Mouse (Mus musculus) forebrain, embryonic 16.5 days (tissue): ENCODE data around the gene Sema3b. TPM values are rescaled to one million over a fixed set of nuclear protein-coding genes. Genes with fewer than 3 reads are reported as not detected.

Source experiments
- ATAC-seq: fragments of 200-750 bp; cut with Nextera tagmentation; 2 replicates; pipeline ENCODE4 v1.8.0; 2017; ENCODE audit warnings: mild to moderate bottlenecking, moderate library complexity
- H3K27ac ChIP-seq: fragments of 300-500 bp; sonication (generic); 2 replicates; pipeline ENCODE4 v1.5.1; 2014; ENCODE audit warnings: low read length, control low read depth
- H3K27me3 ChIP-seq: fragments of 300-500 bp; sonication (generic); replicated peaks from 2 replicates; pipeline ENCODE4 v1.6.1; 2014; ENCODE audit warnings: low read length; ENCODE audit not compliant: control insufficient read depth, insufficient read depth
- H3K36me3 ChIP-seq: fragments of 300-500 bp; sonication (generic); 2 replicates; pipeline ENCODE4 v1.6.1; 2014; ENCODE audit not compliant: control insufficient read depth, insufficient read depth
- H3K4me1 ChIP-seq: fragments of 300-500 bp; sonication (generic); replicated peaks from 2 replicates; pipeline ENCODE4 v1.6.1; 2014; ENCODE audit warnings: low read length; ENCODE audit not compliant: control insufficient read depth, insufficient read depth
- H3K4me2 ChIP-seq: fragments of 300-500 bp; sonication (generic); 2 replicates; pipeline ENCODE4 v1.6.1; 2014; ENCODE audit warnings: mild to moderate bottlenecking, low read length, control low read depth
- H3K4me3 ChIP-seq: fragments of 300-500 bp; sonication (generic); replicated peaks from 2 replicates; pipeline ENCODE4 v1.5.1; 2014; ENCODE audit warnings: mild to moderate bottlenecking, low read length, control low read depth
- H3K9ac ChIP-seq: fragments of 300-500 bp; sonication (generic); replicated peaks from 2 replicates; pipeline ENCODE4 v1.6.1; 2014; ENCODE audit warnings: low read depth, low read length, control low read depth
- H3K9me3 ChIP-seq: fragments of 300-500 bp; sonication (generic); 2 replicates; pipeline ENCODE4 v1.6.1; 2016; ENCODE audit warnings: low read length; ENCODE audit not compliant: control insufficient read depth
- whole genome bisulfite sequencing: fragments of 180-500 bp; shearing (Covaris S2); extraction: QIAGEN DNeasy Blood & Tissue Kit; methylation state at CpG from one replicate; pipeline ENCODE4 v1.1.7; 2014; 5-methylcytosine and 5-hydroxymethylcytosine counted together
- polyA plus RNA-seq: library from polyadenylated mRNA; unstranded; fragments of >200 nt; fragmentation: Nextera tagmentation; extraction: Ambion mirVana; gene quantifications from 2 replicates; pipeline ENCODE4 v1.2.1, GENCODE M21; 2015

Gene Sema3b
- polyA plus RNA-seq, 1 experiment from 2014 or later = 3.0 TPM

DNA sequence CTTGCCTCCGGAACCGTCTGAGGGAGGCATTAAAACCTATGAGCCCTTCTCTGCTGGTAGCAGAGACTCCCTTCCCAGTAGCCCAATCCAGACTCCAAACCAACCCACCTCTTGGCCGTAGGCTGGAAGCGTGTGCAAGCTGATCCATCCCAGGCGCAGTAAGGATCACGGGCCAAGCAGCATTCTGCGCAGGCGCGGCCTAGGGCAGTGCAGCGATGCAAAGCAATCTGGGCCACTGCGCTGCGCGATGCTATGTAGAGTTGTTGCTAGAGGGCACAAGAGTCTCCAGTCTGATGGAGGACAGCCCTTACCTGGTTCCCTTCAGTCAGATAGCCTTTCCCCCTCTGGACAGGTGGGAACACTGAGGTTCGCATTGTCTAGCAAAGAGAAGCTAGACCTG is 9.2 kb downstream of the Sema3b start:
- Histone ChIP-seq H3K4me2 (no peak overlapping the region), H3K4me3 (no peak overlapping the region), H3K27ac (no peak overlapping the region), H3K27me3 (no peaks in the 10 kb centered on the region), H3K9ac (peak overlapping the region; percentile 5; the same call in 1 of the 2 replicates), H3K36me3 (no peaks in the 10 kb centered on the region), H3K9me3 (no peaks in the 10 kb centered on the region), H3K4me1 (peaks cover 7% of the 10 kb centered on the region)
- ATAC-seq = no peak
- 77% methylated on average over 14 of the region's 14 CpGs for WGBS

DNA sequence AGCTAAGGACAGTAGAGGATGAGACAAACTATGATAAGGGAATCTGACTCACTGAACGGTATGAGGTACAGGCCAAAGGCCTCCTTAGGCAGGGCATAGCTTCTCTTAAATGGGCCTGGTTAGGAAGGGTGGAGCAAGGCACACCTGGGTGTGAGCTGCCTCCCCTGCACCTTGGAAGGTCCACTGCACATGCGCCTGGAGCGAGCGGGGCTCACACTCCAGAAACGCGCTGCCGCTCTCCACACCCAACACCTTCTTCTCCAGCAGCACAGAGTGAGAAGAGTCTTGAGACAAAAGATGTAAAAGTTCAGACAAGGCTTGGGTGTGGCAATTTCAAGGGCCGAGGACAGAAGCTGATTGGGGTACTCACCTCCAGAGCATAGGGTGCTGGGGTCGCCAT is 9.6 kb downstream of the Sema3b start:
- Histone ChIP-seq H3K27ac (no peak overlapping the region), H3K36me3 (no peaks in the 10 kb centered on the region), H3K4me1 (peaks cover 4% of the 10 kb centered on the region), H3K9ac (no peak overlapping the region; the same call in 1 of the 2 replicates), H3K27me3 (no peaks in the 10 kb centered on the region), H3K4me2 (no peak overlapping the region), H3K4me3 (no peak overlapping the region), H3K9me3 (no peaks in the 10 kb centered on the region)
- 93% methylated on average over 9 of the region's 9 CpGs for WGBS
- no peak for ATAC-seq

DNA sequence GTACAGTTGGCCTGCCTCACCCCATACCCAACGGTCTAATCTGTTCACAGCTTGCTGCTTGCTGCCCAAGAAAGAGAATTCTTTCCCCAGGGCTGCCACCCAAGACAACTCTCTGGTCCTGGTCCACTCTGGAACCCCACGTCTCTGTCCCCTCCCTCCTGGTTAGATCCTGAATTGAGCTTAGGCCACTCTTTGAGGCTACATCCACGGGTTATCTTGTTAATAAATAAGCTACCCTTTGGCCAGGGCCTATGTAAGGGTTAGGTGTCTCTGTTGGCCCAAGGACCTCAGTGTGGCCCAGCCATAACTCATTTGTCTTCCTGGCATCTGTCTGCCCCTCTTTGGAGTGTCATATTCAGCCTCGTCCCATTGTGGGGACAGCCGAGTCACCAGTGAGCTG is 10.6 kb downstream of the Sema3b start:
- Histone ChIP-seq H3K27me3 (no peaks in the 10 kb centered on the region), H3K4me1 (peaks cover 4% of the 10 kb centered on the region), H3K9ac (no peak overlapping the region), H3K9me3 (no peaks in the 10 kb centered on the region), H3K36me3 (no peaks in the 10 kb centered on the region), H3K27ac (no peak overlapping the region), H3K4me3 (no peak overlapping the region), H3K4me2 (no peak overlapping the region)
- WGBS = 82% methylated on average over 5 of the region's 5 CpGs
- ATAC-seq = no peak

DNA sequence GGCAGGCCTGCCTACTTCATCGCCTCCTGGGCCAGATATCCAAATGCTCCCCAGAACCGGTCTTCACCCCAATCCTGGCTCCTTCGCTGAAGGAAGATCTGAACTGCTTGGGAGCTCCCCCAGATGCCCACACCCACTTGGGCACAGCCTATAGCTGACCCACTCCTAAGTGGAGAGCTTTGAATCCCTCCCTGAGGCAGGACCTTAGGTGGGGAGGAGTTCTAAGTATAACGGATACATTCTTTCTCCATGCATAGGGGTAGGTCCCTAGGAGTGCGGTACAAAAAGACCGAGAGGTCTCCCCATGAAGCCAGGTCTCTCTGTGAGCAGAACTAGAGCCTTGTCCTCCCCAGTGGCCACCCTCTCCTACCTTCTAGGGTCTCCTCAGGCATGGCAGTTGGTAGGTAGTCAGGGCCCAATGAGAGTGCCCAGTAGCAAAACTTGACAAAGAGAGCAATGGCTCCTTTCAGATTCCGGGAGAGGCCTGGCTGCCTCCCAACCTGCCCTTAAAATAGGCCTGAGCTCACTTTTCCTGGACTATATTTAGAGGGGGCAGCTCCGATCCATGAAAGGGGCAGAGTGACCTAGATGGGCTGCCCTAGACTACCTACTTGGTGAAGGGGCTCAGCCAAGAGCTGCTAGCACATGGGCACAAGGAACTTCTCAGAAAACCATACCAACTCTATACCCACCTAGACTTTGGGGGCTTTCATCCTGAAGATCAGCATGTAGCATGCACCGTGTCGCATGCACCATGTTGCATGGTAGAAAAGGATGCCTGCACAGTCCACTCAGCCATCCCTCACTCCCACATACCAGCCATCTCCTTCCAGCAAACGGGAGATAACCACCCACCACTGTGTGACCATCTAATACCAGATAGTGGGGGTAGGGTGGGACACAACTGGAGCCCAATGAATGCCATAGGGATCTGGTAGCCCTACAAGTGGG is 12.1 kb downstream of the Sema3b start:
- Histone ChIP-seq H3K9ac (no peak overlapping the region), H3K27me3 (no peaks in the 10 kb centered on the region), H3K4me1 (no peaks in the 10 kb centered on the region), H3K4me3 (no peak overlapping the region), H3K27ac (no peak overlapping the region), H3K4me2 (no peak overlapping the region), H3K36me3 (peaks cover 4% of the 10 kb centered on the region), H3K9me3 (no peaks in the 10 kb centered on the region)
- ATAC-seq = no peak
- WGBS = 86% methylated on average over 11 of the region's 11 CpGs

DNA sequence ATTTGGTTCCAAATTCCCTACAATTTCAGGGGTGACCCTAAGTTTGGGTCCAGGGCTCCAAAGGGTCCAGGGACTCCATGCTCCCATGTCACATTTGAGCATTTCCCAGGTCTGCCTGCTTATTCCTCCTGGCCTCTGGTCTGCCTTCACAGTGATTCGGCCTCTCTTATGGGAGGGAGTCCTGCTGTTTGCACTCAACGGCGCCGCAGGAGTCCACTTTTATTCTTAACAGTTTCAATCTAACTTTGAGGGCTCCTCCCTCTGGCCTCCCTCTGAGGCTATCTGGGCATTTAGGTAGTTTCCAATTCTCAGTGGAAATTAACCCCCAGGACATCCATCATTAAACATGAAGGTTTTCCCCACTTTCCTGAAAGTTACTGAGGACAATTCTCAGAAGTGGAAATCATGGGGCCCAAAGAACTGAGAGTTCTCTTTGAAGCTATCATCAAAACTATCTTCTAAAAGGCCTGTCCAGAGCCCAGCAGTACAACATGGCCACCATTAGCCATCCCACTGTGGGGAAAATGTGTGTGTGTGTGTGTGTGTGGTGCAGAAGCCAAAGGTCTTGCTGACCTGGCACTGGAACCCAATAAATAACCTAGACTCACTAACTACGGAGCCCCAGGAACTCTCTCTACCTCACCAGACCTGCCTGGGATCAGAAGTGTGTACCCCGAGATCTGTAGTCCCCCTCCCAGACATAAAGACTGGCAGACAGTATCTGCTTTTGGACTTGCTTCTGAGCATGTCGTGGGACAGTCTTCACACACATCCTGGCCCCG is 14.6 kb downstream of the Sema3b start:
- no peak overlapping the region for H3K4me2 ChIP-seq
- 75% methylated on average over 8 of the region's 8 CpGs for WGBS

DNA sequence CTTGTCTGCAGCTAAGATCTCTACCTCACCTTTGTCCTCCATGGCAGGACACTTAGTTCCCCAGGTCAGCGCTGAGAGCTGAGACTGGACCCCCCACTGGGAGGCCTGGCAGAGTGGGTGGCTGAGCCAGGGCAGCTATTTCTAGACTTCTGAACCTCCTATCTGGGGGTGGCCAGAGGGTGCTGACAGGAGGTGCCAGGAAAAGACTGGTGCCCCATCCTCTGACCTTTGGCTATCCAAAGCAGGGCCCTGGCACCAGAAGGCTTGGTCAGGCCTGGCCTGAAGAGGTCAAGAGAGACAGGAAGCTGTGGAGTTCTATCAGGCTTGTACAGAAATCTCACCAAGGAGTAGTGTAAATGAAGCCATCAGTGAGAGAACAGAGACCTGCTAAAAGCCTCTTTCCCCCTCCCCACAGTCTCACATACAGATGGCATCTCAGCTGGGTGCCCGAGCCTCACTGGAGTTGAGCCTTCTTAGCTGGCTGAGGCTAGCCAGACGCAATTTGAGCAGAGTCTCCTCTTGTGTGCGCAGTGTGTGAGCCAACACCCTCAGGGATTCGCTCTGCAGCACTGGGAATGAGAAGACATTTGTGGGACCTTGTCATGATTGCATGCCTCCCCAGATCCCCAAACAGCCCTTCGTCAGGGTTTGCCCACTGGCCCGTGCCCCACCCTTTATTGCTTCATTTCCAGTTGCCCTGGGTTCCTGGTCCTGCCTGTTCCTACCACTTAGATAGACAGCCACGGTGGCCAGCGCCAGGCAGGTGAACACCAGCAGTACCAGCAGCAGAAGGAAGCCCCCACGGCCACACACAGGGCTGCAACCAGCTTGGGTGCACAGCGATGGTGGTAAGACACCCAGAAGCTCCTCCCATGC is 15.7 kb downstream of the Sema3b start:
- H3K4me2 ChIP-seq = no peak overlapping the region
- ATAC-seq = peak; percentile 34; the same call in 1 of the 2 replicates
- 76% methylated on average over 11 of the region's 11 CpGs for WGBS
- peaks cover 5% of the 10 kb centered on the region for H3K36me3 ChIP-seq
- H3K27me3 ChIP-seq = no peaks in the 10 kb centered on the region
- H3K27ac ChIP-seq = 0 out of 2 replicates have a peak overlapping the region, but pooled peaks have one; percentile 13
- H3K4me1 ChIP-seq = peaks cover 3% of the 10 kb centered on the region
- H3K4me3 ChIP-seq = no peak overlapping the region
- no peaks in the 10 kb centered on the region for H3K9me3 ChIP-seq
- H3K9ac ChIP-seq = no peak overlapping the region

More for the DNA sequence above, 14.6 kb downstream of the Sema3b start:
- H3K9ac ChIP-seq = no peak overlapping the region
- no peaks in the 10 kb centered on the region for H3K9me3 ChIP-seq
- H3K4me3 ChIP-seq = no peak overlapping the region
- ATAC-seq = no peak
- no peak overlapping the region for H3K27ac ChIP-seq
- peaks cover 5% of the 10 kb centered on the region for H3K36me3 ChIP-seq
- H3K4me1 ChIP-seq = no peaks in the 10 kb centered on the region
- no peaks in the 10 kb centered on the region for H3K27me3 ChIP-seq

DNA sequence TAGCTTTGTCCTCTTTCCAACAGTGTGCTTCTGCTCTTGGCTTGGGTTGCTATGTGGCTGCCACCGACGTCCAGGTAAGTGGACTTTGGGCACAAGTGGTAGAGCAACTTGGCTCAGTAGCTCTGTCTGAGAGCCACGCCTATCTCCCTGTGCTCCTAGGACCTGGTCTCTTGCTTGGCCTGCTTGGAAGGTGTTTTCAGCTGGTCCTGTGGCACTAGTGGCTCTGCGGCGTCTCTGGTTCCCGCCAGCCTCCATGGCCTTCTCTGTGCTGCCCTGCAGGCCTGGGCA is 18.3 kb downstream of the Sema3b start:
- ATAC-seq = no peak
- H3K4me3 ChIP-seq = no peak overlapping the region
- H3K4me2 ChIP-seq = no peak overlapping the region
- peaks cover 11% of the 10 kb centered on the region for H3K4me1 ChIP-seq
- 94% methylated on average over 6 of the region's 6 CpGs for WGBS
- H3K27me3 ChIP-seq = no peaks in the 10 kb centered on the region
- H3K9ac ChIP-seq = no peak overlapping the region
- H3K27ac ChIP-seq = no peak overlapping the region
- no peaks in the 10 kb centered on the region for H3K9me3 ChIP-seq
- H3K36me3 ChIP-seq = peaks cover 5% of the 10 kb centered on the region

DNA sequence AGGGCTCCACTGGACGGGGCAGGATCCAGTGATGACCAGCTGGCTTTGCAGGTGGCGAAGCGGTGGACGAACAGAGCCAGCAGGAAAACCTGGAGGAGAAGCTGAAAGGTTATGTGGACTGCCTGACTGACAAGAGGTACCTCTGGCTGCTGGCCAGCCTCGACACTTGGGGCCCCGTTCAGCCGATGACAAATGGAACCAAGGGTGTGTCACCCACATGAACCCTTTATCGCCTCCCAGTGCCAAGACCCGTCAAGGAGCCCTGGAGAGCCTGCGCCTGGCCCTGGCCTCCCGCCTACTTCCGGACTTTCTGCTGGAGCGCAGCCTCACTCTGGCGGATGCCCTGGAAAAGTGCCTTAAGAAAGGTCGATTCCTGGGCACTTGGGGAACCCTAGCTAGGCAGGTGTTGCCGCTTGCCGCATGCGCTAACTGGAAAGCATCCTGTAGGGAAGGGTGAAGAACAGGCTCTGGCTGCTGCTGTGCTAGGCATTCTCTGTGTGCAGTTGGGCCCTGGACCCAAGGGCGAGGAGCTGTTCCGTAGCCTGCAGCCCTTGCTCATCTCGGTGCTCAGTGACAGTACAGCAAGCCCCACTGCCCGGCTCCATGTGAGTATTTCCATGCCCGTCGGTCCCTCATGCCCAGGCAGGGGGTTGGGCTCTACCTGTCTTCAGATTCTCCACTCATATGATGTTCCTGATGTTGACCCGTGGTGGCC is 18.8 kb downstream of the Sema3b start:
- H3K9ac ChIP-seq = no peak overlapping the region
- WGBS = 86% methylated on average over 25 of the region's 25 CpGs
- H3K36me3 ChIP-seq = peaks cover 5% of the 10 kb centered on the region
- H3K4me1 ChIP-seq = peaks cover 11% of the 10 kb centered on the region
- no peaks in the 10 kb centered on the region for H3K9me3 ChIP-seq
- H3K4me2 ChIP-seq = no peak overlapping the region
- ATAC-seq = no peak
- H3K27me3 ChIP-seq = no peaks in the 10 kb centered on the region
- H3K4me3 ChIP-seq = no peak overlapping the region
- H3K27ac ChIP-seq = no peak overlapping the region
